Mouse (Mus musculus) olfactory bulb, adult 2 months (tissue): ENCODE measurements around the gene Bcas2. TPM values are rescaled to one million over a fixed set of nuclear protein-coding genes. Genes with fewer than 3 reads are reported as not detected.

Experiments
- H3K27ac ChIP-seq: fragments of 200-500 bp; 2 replicates; pipeline ENCODE4 v1.5.1; 2012; ENCODE audit warnings: low read depth, low read length; ENCODE audit not compliant: insufficient read depth
- H3K4me1 ChIP-seq: fragments of 200-500 bp; 2 replicates; pipeline ENCODE4 v1.6.1; 2012; ENCODE audit warnings: low read length; ENCODE audit not compliant: control insufficient read depth, insufficient read depth
- H3K4me3 ChIP-seq: fragments of 200-500 bp; 2 replicates; pipeline ENCODE4 v1.5.1; 2012; ENCODE audit warnings: mild to moderate bottlenecking, low read depth, low read length, moderate library complexity; ENCODE audit not compliant: insufficient read depth
- CTCF ChIP-seq: fragments of 200-500 bp; IDR thresholded peaks from 2 replicates; pipeline ENCODE4 v1.5.1; 2012; ENCODE audit warnings: low read depth, mild to moderate bottlenecking, low read length, moderate library complexity; ENCODE audit not compliant: insufficient read depth
- POLR2A ChIP-seq: fragments of 200-500 bp; IDR thresholded peaks from 2 replicates; pipeline ENCODE4 v1.6.1; 2012; ENCODE audit warnings: mild to moderate bottlenecking, low read depth, low read length, moderate library complexity; ENCODE audit not compliant: insufficient read depth
- WGBS: fragments of 180-500 bp; shearing (Covaris S2); methylation state at CpG from one replicate; pipeline ENCODE4 v1.1.7; 2018; 5-methylcytosine and 5-hydroxymethylcytosine counted together
- polyA plus RNA-seq: library from polyadenylated mRNA; stranded (reverse); fragments of >200 nt; gene quantifications from 2 replicates; pipeline ENCODE4 v1.2.4, GENCODE M21; 2012; ENCODE audit warnings: low replicate concordance; ENCODE audit not compliant: missing spikeins, insufficient read depth, insufficient read length

Gene Bcas2
- not detected in 2 replicates for polyA plus RNA-seq

GRCm38 (mm10) chr3:103171505-103172267 is at the start of gene Bcas2:
TSS of gene Bcas2 (plus strand) at chr3:103171655.
- Histone ChIP-seq H3K4me1 (no peaks in the 10 kb centered on the region), H3K4me3 (peak within 1 kb of the TSS; percentile 76), H3K27ac (peak within 1 kb of the TSS; percentile 14; the same call in 1 of the 2 replicates)
- WGBS: under 1% methylated on average over 56 of the region's 56 CpGs
- TF ChIP-seq CTCF: no peak
- peak; percentile 67 for TF ChIP-seq POLR2A

GRCm38 (mm10) chr3:103123636-103124035 is 47.8 kb upstream of the Bcas2 start:
- no peak overlapping the region for H3K4me3 ChIP-seq
- H3K4me1 ChIP-seq: no peaks in the 10 kb centered on the region
- 86% methylated on average over 3 of the region's 3 CpGs for WGBS
- H3K27ac ChIP-seq: no peak overlapping the region
- TF ChIP-seq POLR2A (no peak), CTCF (no peak)

- Histone ChIP-seq H3K27ac (no peak overlapping the region), H3K4me1 (no peaks in the 10 kb centered on the region; the same call in 1 of the 2 replicates), H3K4me3 (no peak overlapping the region)
- WGBS: 95% methylated on average over 3 of the region's 3 CpGs
- TF ChIP-seq POLR2A (no peak), CTCF (no peak)
Observed at GRCm38 (mm10) chr3:103126138-103126537, 45.3 kb upstream of the Bcas2 start.

GRCm38 (mm10) chr3:103127177-103127576 is 44.3 kb upstream of the Bcas2 start:
- TF ChIP-seq CTCF (no peak), POLR2A (no peak)
- Histone ChIP-seq H3K4me1 (no peaks in the 10 kb centered on the region; the same call in 1 of the 2 replicates), H3K27ac (no peak overlapping the region), H3K4me3 (no peak overlapping the region)
- 70% methylated on average over 2 of the region's 2 CpGs for WGBS

- no peak for TF ChIP-seq POLR2A
- TF ChIP-seq CTCF: no peak
- no peak overlapping the region for H3K4me3 ChIP-seq
- 90% methylated on average over 5 of the region's 5 CpGs for WGBS
- no peaks in the 10 kb centered on the region; the same call in 1 of the 2 replicates for H3K4me1 ChIP-seq
- H3K27ac ChIP-seq: no peak overlapping the region
Observed at GRCm38 (mm10) chr3:103127721-103128120, 43.7 kb upstream of the Bcas2 start.

- TF ChIP-seq CTCF: no peak
- TF ChIP-seq POLR2A: no peak
- WGBS: 72% methylated on average over 4 of the region's 4 CpGs
- H3K4me1 ChIP-seq: no peaks in the 10 kb centered on the region; the same call in 1 of the 2 replicates
- no peak overlapping the region for H3K4me3 ChIP-seq
- no peak overlapping the region for H3K27ac ChIP-seq
Observed at GRCm38 (mm10) chr3:103128251-103128650, 43.2 kb upstream of the Bcas2 start.

GRCm38 (mm10) chr3:103129367-103130159 is 41.9 kb upstream of the Bcas2 start:
- Histone ChIP-seq H3K4me3 (no peak overlapping the region), H3K27ac (no peak overlapping the region), H3K4me1 (no peaks in the 10 kb centered on the region; the same call in 1 of the 2 replicates)
- WGBS: 85% methylated on average over 8 of the region's 8 CpGs
- TF ChIP-seq POLR2A (no peak), CTCF (no peak)

- WGBS: 54% methylated on average over 6 of the region's 6 CpGs
- H3K27ac ChIP-seq: no peak overlapping the region
Observed at GRCm38 (mm10) chr3:103130236-103130751, 41.2 kb upstream of the Bcas2 start.

GRCm38 (mm10) chr3:103133098-103133497 is 38.4 kb upstream of the Bcas2 start:
- TF ChIP-seq POLR2A (no peak), CTCF (no peak)
- Histone ChIP-seq H3K27ac (no peak overlapping the region), H3K4me3 (no peak overlapping the region), H3K4me1 (no peaks in the 10 kb centered on the region; the same call in 1 of the 2 replicates)
- 96% methylated on average over 10 of the region's 10 CpGs for WGBS

More at GRCm38 (mm10) chr3:103130236-103130751, 41.2 kb upstream of the Bcas2 start:
- TF ChIP-seq CTCF (no peak), POLR2A (no peak)
- no peak overlapping the region for H3K4me3 ChIP-seq
- no peaks in the 10 kb centered on the region; the same call in 1 of the 2 replicates for H3K4me1 ChIP-seq
